Mouse (Mus musculus): Measurements from ENCODE around the gene Ccdc88c. TPM values are rescaled to one million over a fixed set of nuclear protein-coding genes. Genes with fewer than 3 reads are reported as not detected.

Gene Ccdc88c
- polyA plus RNA-seq (2015; fragmentation: Nextera tagmentation; extraction: Ambion mirVana), result 9.4 and 11.1 TPM in 2 replicates

DNA sequence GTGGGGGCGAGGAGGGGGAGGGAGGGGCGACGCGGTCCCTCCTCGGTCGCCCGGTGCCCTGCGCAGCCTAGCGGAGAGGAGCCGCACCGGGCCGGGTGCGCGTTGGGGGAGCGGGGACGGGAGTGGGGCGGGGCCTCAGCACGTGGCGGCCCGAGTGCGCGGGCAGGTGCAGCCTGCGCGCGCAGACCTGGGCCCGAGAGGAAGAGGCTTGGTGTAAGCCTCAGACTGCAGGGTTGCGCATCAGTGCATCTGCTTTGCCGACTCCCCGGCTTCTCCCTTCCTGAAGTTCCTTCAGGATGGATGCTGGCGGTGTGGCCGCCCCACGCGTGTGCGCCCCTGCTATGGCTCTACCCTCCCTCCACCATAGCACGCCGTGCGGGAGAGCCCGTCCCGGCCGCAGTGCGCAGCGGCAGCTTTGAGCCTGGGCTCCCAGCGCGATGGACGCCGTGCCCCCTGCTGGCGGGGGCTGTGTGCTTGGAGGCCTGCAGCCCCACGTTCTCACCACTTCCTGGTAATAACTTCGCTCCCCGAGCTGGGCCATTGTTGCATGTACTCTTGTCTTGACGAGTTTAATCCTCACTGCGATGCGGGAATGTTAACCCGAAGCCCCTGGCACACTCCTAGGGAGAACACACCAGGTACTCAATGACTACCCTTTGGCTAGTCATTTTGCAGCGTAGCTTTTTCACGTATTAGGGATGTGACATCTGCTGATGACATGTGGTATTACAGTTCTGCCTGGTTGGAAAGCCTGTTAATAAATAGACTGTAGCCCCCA is at the start of gene Ccdc88c:
Gene Ccdc88c (minus strand): TSS at position 103 of the 778 bp plus-strand sequence.
- H3K9ac ChIP-seq, result peak within 1 kb of the TSS; percentile 45; the same call in 1 of the 2 replicates
- H3K27me3 ChIP-seq (replicated peaks), result peaks cover 4% of the 10 kb centered on the region; the same call in 1 of the 2 replicates
- H3K36me3 ChIP-seq, result no peaks in the 10 kb centered on the region
- peak within 1 kb of the TSS; percentile 97 for H3K4me2 ChIP-seq
- ATAC-seq (ENCODE audit: insufficient read depth, low FRiP score, low read depth), result peak; percentile 89
- peaks cover 20% of the 10 kb centered on the region for H3K4me1 ChIP-seq
- WGBS, result under 1% methylated on average over 51 of the region's 56 CpGs
- peak within 1 kb of the TSS; percentile 59 for H3K4me3 ChIP-seq (replicated peaks)
- H3K27ac ChIP-seq, result peak within 1 kb of the TSS; percentile 88
- H3K9me3 ChIP-seq, result no peaks in the 10 kb centered on the region

DNA sequence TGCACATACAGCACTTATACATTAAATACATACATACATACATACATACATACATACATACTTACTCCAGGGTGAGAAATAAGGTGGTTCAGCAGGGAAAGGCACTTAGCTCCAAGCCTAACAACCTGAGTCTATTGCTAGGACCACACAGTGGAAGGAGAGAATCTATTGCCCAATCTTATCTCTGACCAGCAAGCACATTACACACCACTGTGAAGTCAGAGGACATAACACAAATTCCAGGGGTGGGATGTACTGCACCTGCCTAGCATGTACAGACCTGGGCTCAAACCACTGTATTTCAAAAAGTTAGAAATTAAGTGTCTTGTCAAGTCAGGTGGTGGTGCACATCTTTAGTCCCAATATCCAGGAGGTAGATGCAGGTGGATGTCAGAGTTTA is 49.1 kb upstream of the Ccdc88c start:
- no peak overlapping the region for H3K4me2 ChIP-seq
- no peaks in the 10 kb centered on the region for H3K9me3 ChIP-seq
- peaks cover 2% of the 10 kb centered on the region; the same call in 1 of the 2 replicates for H3K36me3 ChIP-seq
- H3K9ac ChIP-seq, result no peak overlapping the region
- peaks cover 9% of the 10 kb centered on the region; the same call in 1 of the 2 replicates for H3K4me1 ChIP-seq
- H3K27me3 ChIP-seq (replicated peaks), result no peaks in the 10 kb centered on the region
- no peak for ATAC-seq (ENCODE audit: insufficient read depth, low FRiP score, low read depth)
- no peak overlapping the region for H3K27ac ChIP-seq
- no peak overlapping the region for H3K4me3 ChIP-seq (replicated peaks)

DNA sequence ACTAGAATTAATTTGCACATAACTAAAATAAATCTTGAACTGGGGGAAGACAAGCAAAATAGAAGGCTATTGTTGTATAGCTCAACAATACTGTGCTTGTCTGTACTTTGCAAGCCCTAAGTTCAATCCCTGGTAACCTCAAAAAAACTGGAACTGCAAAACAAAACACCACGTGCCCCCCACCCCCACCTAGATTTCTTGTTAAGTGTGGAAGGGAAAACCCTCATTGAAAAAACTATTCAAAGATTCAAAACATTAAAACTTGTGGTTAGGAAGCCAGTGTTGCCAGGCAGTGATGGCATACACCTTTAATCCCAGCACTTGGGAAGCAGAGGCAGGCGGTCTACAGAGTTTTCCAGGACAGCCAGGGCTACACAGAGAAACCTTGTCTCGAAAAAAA is 46.6 kb upstream of the Ccdc88c start:
- no peak for ATAC-seq (ENCODE audit: insufficient read depth, low FRiP score, low read depth)
- 90% methylated on average over 3 of the region's 3 CpGs for WGBS

DNA sequence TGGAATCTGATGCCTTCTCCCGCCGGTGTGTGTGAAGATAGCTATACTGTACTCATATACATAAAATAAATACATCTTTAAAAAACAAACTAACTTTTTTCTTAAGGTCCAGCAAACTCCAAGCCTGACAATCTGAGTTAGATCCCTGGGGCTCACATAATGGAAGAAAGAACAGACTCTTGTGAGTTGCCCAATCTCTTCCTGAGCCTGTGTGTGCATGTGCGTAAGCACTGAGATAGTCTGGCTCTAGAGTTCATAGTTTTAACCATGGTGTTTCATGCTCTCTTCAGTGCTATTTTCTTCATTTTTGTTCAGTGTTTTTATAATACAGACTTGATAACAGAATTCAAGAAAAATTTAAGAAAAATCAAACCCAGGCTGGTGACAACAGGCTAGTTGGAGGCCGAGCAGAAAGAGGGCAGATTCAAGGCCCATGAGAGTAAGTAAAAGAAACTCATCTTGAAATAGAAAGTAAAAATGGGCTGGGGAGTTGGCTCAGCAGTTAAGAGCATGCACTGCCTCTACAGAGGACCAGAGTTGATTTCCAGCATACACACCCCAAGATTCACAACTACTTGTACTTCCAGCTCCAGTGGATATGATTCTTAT is 46.1 kb upstream of the Ccdc88c start:
- WGBS, result 93% methylated on average over 4 of the region's 4 CpGs
- Histone ChIP-seq H3K9ac (no peak overlapping the region), H3K27ac (no peak overlapping the region), H3K36me3 (no peaks in the 10 kb centered on the region; the same call in 1 of the 2 replicates), H3K27me3 (replicated peaks) (no peaks in the 10 kb centered on the region), H3K4me2 (no peak overlapping the region), H3K4me3 (replicated peaks) (no peak overlapping the region), H3K4me1 (0 out of 2 replicates have a peak, but pooled peaks cover 5% of the 10 kb centered on the region), H3K9me3 (no peaks in the 10 kb centered on the region)
- ATAC-seq (ENCODE audit: insufficient read depth, low FRiP score, low read depth), result no peak

More for the DNA sequence above, 46.6 kb upstream of the Ccdc88c start:
- no peak overlapping the region for H3K4me2 ChIP-seq
- 0 out of 2 replicates have a peak, but pooled peaks cover 5% of the 10 kb centered on the region for H3K4me1 ChIP-seq
- H3K9ac ChIP-seq, result no peak overlapping the region
- no peaks in the 10 kb centered on the region for H3K27me3 ChIP-seq (replicated peaks)
- no peak overlapping the region for H3K27ac ChIP-seq
- no peaks in the 10 kb centered on the region for H3K9me3 ChIP-seq
- H3K36me3 ChIP-seq, result peaks cover under 1% of the 10 kb centered on the region; the same call in 1 of the 2 replicates
- H3K4me3 ChIP-seq (replicated peaks), result no peak overlapping the region

DNA sequence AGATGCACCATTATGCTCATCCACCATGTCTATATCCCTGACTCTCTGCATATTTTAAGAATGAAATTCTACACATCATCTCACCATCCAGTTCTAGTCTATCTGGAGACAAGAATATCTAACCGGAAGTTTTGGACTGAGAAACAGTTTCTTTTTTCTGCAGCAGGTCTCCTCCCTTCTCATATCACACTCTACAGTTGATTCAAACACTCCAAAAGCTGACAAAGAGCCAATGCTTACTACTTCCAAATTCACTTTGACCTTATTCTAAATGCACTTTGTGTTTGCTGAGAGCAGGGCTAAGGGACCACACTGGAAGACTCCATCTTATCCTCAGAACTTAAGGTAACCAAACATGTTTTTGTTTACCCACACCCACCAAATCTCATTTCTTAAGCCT is 41.0 kb upstream of the Ccdc88c start:
- 87% methylated on average over 1 of the region's 1 CpGs for WGBS
- Histone ChIP-seq H3K4me1 (no peaks in the 10 kb centered on the region), H3K36me3 (0 out of 2 replicates have a peak, but pooled peaks cover 8% of the 10 kb centered on the region), H3K27me3 (replicated peaks) (no peaks in the 10 kb centered on the region), H3K9me3 (no peaks in the 10 kb centered on the region), H3K27ac (no peak overlapping the region), H3K4me3 (replicated peaks) (no peak overlapping the region), H3K4me2 (no peak overlapping the region), H3K9ac (no peak overlapping the region)
- ATAC-seq (ENCODE audit: insufficient read depth, low FRiP score, low read depth), result no peak

DNA sequence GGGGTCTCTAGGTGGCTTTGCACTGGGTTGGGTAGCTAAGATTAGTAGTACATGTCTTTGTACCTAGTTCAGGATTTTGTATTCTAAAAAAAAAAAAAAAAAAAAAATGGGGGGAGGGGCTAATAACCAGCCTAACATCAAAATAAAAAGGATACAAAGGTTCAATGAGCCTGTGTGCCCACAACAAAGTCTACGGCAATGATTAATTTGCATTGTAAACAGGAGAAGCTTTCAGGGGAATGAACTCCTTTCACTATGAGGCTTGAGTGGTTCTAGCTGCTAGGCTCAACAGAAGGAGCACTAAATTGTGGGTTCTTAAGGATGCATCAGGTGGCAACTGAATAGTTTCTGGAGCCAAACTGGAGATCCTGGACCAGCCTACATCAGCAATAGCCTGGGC is 37.5 kb upstream of the Ccdc88c start:
- no peak for ATAC-seq (ENCODE audit: insufficient read depth, low FRiP score, low read depth)
- no peaks in the 10 kb centered on the region for H3K9me3 ChIP-seq
- no peaks in the 10 kb centered on the region for H3K27me3 ChIP-seq (replicated peaks)
- H3K4me1 ChIP-seq, result no peaks in the 10 kb centered on the region
- peaks cover 29% of the 10 kb centered on the region for H3K36me3 ChIP-seq
- no peak overlapping the region for H3K9ac ChIP-seq
- H3K4me3 ChIP-seq (replicated peaks), result no peak overlapping the region
- WGBS, result 85% methylated on average over 1 of the region's 1 CpGs
- no peak overlapping the region for H3K4me2 ChIP-seq
- H3K27ac ChIP-seq, result no peak overlapping the region

DNA sequence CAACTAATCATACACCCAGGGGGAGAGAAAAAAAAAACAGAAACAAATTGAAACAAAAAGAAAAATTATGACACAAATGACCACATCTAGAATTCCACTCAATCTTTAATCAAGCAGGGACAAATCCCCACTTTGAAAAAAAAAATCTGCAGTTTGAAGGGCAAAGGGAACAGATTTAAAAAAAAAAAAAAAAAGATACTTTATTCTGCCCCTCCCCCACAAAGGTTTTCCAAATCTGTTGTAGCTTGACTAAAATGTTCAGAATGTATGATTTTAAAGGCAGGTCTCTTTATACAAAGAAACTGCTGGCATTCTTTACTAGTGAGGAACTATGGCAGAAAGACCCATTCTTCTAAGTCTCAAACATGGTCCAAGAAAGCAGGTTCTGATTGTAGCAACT is 11.1 kb upstream of the Ccdc88c start:
- Histone ChIP-seq H3K27ac (no peak overlapping the region), H3K9me3 (no peaks in the 10 kb centered on the region), H3K4me3 (replicated peaks) (no peak overlapping the region), H3K27me3 (replicated peaks) (no peaks in the 10 kb centered on the region), H3K4me2 (no peak overlapping the region), H3K4me1 (no peaks in the 10 kb centered on the region), H3K9ac (no peak overlapping the region), H3K36me3 (peaks cover 37% of the 10 kb centered on the region)
- ATAC-seq (ENCODE audit: insufficient read depth, low FRiP score, low read depth), result no peak

DNA sequence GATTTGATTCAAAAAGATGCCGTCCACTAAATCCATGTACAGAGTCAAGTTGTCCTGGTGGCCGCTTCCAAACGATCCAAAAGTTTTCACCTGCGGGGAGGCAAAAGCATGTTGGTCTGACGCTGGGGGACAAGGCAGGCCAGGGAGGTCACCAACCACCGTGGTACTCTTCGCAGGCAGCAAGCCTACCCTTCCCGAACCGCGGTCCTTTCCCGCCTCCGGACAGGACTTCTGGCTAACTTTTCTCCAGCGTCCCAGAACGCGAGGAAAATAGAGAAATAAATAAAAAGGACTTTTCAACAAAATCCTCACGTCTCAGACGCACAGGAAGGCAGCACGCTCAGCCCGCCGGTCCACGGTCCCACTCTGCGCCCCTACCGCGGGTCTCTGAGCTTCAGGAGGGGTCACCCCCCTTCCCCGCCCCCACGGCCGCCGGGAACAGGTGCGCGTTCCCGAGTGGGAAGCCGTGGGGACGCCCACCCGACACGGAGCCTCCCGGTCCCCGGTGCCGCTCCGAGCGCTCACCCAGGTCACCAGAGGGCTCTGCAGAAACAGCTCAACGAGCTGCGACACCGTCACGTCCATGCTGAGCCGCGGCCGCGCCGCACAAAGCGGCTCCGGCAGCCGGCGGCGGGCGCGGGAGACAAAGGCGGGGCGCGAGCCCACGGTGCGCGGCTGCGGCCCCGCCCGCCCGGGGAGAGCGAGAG is 456 bp downstream of the Ccdc88c start:
- no peaks in the 10 kb centered on the region for H3K36me3 ChIP-seq
- peak overlapping the region; percentile 59 for H3K4me3 ChIP-seq (replicated peaks)
- under 1% methylated on average over 60 of the region's 67 CpGs for WGBS
- peaks cover 23% of the 10 kb centered on the region for H3K4me1 ChIP-seq
- peak overlapping the region; percentile 88 for H3K27ac ChIP-seq
- peak overlapping the region; percentile 97 for H3K4me2 ChIP-seq
- no peaks in the 10 kb centered on the region for H3K9me3 ChIP-seq
- no peak for ATAC-seq (ENCODE audit: insufficient read depth, low FRiP score, low read depth)
- H3K27me3 ChIP-seq (replicated peaks), result peaks cover 4% of the 10 kb centered on the region; the same call in 1 of the 2 replicates
- H3K9ac ChIP-seq, result peak overlapping the region; percentile 45; the same call in 1 of the 2 replicates

DNA sequence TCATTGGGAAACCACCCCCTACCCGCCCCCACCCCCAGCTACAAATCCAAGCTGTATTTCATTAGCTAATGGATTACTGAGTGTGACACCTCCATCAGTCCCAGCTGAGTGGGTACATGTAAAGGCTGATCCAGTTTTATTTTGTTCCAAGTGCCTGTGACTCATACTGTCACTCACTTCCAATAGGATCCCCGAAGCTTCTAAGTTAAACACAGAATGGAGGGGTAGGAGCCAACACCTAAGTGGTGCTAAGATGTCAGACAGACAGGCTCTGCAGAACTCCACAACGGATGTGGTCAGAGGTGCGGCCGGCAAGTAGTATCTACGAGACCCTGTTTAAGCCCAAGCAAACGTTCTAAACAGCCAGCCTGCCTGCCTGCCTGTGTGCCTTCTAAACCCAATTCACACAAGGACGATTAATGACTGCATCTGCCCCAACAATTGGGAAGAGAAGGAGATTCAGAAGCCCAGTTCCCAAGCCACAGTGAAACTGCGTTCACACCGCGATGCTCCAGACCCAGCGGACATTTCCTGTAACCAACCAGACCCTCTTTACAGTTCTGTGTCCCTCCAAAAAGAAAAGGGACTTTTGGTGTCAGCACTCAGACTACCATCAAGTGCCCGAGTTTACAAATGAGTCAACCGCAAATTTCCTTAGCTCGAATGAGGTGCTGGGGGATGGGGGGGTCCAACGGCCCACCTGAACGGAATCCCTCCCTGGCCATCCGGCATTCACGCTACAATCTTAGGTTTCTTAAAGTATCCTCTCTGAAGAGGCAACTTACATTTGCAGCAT is 1.2 kb downstream of the Ccdc88c start:
- Histone ChIP-seq H3K27ac (peak overlapping the region; percentile 18; the same call in 1 of the 2 replicates), H3K4me1 (peaks cover 27% of the 10 kb centered on the region), H3K36me3 (no peaks in the 10 kb centered on the region), H3K27me3 (replicated peaks) (peaks cover 4% of the 10 kb centered on the region; the same call in 1 of the 2 replicates), H3K9ac (peak overlapping the region; percentile 45; the same call in 1 of the 2 replicates), H3K4me3 (replicated peaks) (peak overlapping the region; percentile 59), H3K4me2 (peak overlapping the region; percentile 97), H3K9me3 (no peaks in the 10 kb centered on the region)
- WGBS, result 5% methylated on average over 19 of the region's 19 CpGs
- ATAC-seq (ENCODE audit: insufficient read depth, low FRiP score, low read depth), result no peak

DNA sequence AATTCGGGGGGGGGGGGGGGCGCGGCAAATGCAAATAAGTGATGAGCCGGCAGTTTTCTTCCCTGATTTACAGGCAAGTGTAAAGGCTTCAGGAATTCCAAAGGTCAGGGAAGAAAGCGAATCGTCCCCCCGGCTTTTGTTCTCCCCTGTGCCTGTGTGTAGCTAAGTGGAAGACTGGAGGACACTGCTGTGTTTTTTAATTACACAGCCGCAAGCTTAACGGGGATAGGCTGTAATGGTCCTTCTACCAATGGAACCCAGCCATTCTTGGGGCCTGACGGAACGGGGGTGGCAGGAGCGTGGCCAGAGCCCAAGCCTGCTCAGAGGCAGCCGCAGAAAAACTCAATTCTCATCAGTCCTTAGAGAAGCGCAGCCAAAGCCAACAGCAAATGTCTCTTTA is 1.9 kb downstream of the Ccdc88c start:
- Histone ChIP-seq H3K27ac (peak overlapping the region; percentile 67), H3K4me1 (peaks cover 31% of the 10 kb centered on the region), H3K36me3 (no peaks in the 10 kb centered on the region), H3K4me2 (peak overlapping the region; percentile 97), H3K27me3 (replicated peaks) (peaks cover 4% of the 10 kb centered on the region; the same call in 1 of the 2 replicates), H3K4me3 (replicated peaks) (peak overlapping the region; percentile 59), H3K9me3 (no peaks in the 10 kb centered on the region), H3K9ac (no peak overlapping the region)
- ATAC-seq (ENCODE audit: insufficient read depth, low FRiP score, low read depth), result no peak
- 19% methylated on average over 14 of the region's 14 CpGs for WGBS

DNA sequence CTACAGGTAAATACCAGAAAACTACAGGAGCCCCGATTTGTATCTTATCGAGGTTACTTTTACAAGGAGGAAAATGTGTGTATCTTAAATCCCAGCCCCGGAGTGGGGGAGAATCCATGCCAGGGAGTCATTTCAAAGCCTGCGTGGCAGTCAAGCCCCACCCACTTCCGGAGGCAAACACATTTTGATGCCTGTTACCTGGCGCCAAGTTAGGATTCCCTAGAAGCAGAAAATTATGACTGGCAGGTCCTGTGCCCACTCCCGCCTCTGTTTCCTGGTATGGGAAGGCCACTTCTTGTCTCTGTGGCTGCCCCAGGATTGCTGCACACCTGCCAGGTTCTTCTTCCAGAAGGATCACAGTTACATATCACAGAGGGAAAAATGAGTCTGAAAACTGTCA is 2.3 kb downstream of the Ccdc88c start:
- ATAC-seq (ENCODE audit: insufficient read depth, low FRiP score, low read depth), result no peak
- 43% methylated on average over 7 of the region's 7 CpGs for WGBS
- Histone ChIP-seq H3K36me3 (no peaks in the 10 kb centered on the region), H3K27ac (peak overlapping the region; percentile 67), H3K9ac (no peak overlapping the region), H3K9me3 (no peaks in the 10 kb centered on the region), H3K4me3 (replicated peaks) (peak overlapping the region; percentile 59), H3K27me3 (replicated peaks) (peaks cover 4% of the 10 kb centered on the region; the same call in 1 of the 2 replicates), H3K4me2 (peak overlapping the region; percentile 97), H3K4me1 (peaks cover 31% of the 10 kb centered on the region)
